Mouse (Mus musculus) heart, postnatal 0 days (tissue): ENCODE results near the gene Agbl1.

Source experiments
- CTCF ChIP-seq: IDR thresholded peaks from 2 replicates; pipeline ENCODE4 v1.5.1; 2016; ENCODE audit warnings: antibody characterized with exemption, control low read depth, low read depth
- EP300 ChIP-seq: IDR thresholded peaks from 2 replicates; pipeline ENCODE4 v1.6.1; 2016; ENCODE audit warnings: antibody characterized with exemption, low read depth

DNA sequence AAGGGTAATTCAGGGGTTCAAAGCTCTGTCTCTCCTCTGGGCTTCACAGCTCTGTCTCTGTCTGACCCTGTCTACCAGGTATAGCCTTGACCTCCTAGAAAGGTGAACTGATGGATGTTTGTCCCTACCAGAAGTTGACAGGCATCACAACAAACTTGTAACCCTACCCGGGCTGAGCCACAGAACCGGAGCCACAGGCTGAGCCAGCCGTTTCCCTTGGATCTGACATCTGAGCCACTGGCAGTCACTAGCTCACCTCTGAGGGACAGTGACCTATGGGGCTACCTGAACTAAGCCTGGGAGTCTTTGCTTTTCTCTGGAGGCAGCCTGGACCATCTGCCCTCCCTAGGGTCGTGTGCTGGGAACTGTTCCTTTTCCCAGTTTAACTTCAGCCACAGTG, 11.1 kb upstream of the Agbl1 start:
- TF ChIP-seq CTCF = no peak
- TF ChIP-seq EP300 = no peak
